Mouse (Mus musculus) cortical plate, adult 2 months (tissue): ENCODE data around the gene Srrm4. TPM values are rescaled to one million over a fixed set of nuclear protein-coding genes. Genes with fewer than 3 reads are reported as not detected.

Source experiments
- H3K27ac ChIP-seq: fragments of 200-500 bp; 2 replicates; pipeline ENCODE4 v1.5.1; 2012; ENCODE audit warnings: low read length, control low read depth, inconsistent platforms; ENCODE audit not compliant: insufficient read depth
- H3K4me1 ChIP-seq: fragments of 200-500 bp; 2 replicates; pipeline ENCODE4 v1.6.1; 2011; ENCODE audit warnings: low read length; ENCODE audit not compliant: control insufficient read depth, insufficient read depth
- H3K4me3 ChIP-seq: fragments of 200-500 bp; 2 replicates; pipeline ENCODE4 v1.5.1; 2011; ENCODE audit warnings: mild to moderate bottlenecking, low read length, control low read depth; ENCODE audit not compliant: insufficient read depth
- CTCF ChIP-seq: fragments of 200-500 bp; IDR thresholded peaks from 2 replicates; pipeline ENCODE4 v1.5.1; 2011; ENCODE audit warnings: mild to moderate bottlenecking, control low read depth, low read length; ENCODE audit not compliant: insufficient read depth; ENCODE audit errors: extremely low read depth
- POLR2A ChIP-seq: fragments of 200-500 bp; IDR thresholded peaks from 2 replicates; pipeline ENCODE4 v1.6.1; 2011; ENCODE audit warnings: mild to moderate bottlenecking, low read length, control low read depth; ENCODE audit not compliant: insufficient read depth; ENCODE audit errors: extremely low read depth
- polyA plus RNA-seq: library from polyadenylated mRNA; depleted of rRNA; stranded (reverse); fragments of >200 nt; gene quantifications from 2 replicates; pipeline ENCODE4 v1.2.3, GENCODE M21; 2012

Srrm4 gene
- polyA plus RNA-seq, 1 experiment = 18.4 TPM

DNA sequence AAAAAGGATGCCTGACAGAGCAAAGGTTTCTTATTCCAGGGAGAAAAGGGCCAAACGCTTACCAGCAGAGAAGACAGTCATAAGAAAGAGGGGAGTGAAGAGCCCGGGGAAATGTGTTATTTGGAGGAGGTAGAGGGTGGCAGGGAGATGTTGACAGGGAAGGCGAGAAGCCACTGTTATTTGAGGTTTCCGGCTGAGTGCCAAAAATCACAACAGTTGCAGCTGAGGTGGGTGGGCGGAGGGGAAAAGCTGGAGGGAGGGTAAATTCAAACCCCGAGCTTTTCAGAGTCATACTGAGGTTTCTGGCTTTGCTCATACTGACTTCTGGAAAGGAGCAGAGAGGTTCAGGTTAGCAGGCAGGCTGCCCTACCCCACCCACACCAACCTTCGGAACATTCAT is 32.5 kb downstream of the Srrm4 start:
- no peak overlapping the region for H3K4me3 ChIP-seq
- peaks cover 4% of the 10 kb centered on the region for H3K4me1 ChIP-seq
- TF ChIP-seq POLR2A (no peak), CTCF (no peak)
- no peak overlapping the region for H3K27ac ChIP-seq

DNA sequence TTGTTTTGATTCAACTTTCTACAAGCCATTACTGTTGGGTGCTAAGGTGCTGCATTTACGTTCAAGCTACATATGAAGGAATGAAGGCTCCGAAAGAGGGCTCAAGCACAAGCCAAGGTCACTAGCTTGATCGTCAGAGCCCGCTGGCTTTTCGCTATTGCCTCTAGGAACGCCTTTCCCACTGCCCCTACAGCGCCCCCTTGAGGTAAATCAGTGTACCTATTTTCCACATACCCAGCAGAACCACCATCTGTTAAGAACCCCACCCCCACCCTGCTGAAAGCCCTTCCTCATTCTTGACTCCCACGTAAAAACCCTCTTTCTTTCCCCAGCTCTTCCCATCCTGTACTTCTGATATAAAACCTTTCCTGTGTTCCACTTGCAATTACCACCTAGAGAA is 35.0 kb downstream of the Srrm4 start:
- peaks cover 4% of the 10 kb centered on the region for H3K4me1 ChIP-seq
- H3K27ac ChIP-seq = no peak overlapping the region
- peak; percentile 34; the same call in 1 of the 2 replicates for TF ChIP-seq CTCF
- TF ChIP-seq POLR2A = no peak
- no peak overlapping the region for H3K4me3 ChIP-seq

DNA sequence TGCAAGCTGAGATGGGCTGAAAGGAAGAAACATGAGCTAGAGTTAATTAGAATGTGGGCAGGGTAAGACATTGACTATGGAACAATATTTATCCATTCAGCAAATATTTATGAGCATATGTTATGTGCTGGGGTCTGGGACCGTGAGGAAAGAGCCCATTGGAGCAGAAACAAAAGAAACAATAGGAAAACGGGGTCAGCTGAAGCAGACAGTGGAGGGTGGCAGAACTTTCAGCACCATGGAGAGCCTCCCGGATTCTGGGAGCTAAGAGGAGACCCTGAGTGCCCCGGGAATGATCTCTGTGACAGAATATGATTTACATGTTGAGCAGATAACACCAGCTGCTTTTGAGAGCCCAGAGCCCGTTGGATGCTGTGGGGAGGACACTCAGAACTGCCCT is 37.7 kb downstream of the Srrm4 start:
- no peak overlapping the region for H3K27ac ChIP-seq
- H3K4me3 ChIP-seq = no peak overlapping the region
- TF ChIP-seq CTCF (no peak), POLR2A (no peak)
- H3K4me1 ChIP-seq = peaks cover 3% of the 10 kb centered on the region

DNA sequence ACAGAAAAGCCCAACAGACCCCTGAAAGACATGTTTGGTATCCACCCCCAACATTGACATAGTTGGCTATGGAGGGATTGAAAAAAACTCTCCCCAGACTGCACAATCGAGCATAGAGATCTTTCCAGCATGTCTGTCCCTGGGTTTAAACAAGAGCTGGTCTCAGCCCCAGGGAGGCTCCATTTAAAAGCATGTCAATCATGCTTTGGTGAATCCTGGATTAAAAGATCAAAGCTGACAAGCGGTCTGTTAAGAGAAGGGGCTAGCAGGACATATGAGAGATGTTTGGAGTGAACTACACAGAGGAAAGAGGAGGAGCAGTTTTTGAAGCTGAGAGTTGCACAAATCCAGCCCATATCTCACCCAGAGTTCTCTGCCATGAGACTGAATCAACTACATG is 38.5 kb downstream of the Srrm4 start:
- H3K4me3 ChIP-seq = no peak overlapping the region
- no peak overlapping the region for H3K27ac ChIP-seq
- TF ChIP-seq POLR2A = no peak
- no peak for TF ChIP-seq CTCF
- H3K4me1 ChIP-seq = peaks cover 3% of the 10 kb centered on the region

DNA sequence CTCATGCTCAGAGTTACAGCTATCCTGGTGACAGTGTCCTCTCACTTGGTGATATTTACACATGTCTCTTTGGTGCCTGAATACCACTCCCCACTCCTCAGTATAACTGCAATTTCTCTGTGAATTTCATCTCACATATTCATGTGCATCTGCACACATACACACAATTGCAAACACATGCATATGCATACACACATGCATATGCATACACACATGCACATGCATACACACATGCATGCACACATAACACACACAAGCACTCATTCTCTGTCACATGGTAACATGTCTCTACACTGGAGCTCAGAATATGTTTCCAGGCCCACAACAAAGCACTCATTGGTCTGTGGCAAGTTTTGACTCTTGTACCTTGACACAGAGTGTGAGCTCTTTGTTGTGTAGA is 39.0 kb downstream of the Srrm4 start:
- TF ChIP-seq CTCF (no peak), POLR2A (no peak)
- Histone ChIP-seq H3K27ac (no peak overlapping the region), H3K4me1 (peaks cover 3% of the 10 kb centered on the region), H3K4me3 (no peak overlapping the region)

DNA sequence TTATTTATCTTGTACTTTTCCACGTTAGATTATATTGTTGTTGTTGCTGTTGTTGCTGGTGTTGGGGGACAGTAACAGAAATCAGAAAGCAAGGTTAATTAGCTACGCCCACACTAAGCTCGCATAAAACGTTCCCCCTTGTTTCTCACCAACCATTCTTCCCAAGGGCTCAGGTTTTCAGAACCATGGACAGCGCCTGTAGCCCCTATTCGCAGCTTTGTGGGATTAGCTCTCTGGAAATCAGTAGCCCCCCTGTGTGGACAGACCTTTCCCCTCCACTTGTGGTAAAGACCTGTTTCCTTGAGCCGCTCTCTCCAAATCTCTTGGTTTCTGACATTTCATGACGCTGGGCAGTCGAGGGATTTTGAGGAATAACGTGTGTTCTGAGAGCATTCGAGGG is 45.9 kb downstream of the Srrm4 start:
- Histone ChIP-seq H3K27ac (no peak overlapping the region), H3K4me3 (no peak overlapping the region), H3K4me1 (no peaks in the 10 kb centered on the region)
- no peak for TF ChIP-seq CTCF
- TF ChIP-seq POLR2A = no peak

DNA sequence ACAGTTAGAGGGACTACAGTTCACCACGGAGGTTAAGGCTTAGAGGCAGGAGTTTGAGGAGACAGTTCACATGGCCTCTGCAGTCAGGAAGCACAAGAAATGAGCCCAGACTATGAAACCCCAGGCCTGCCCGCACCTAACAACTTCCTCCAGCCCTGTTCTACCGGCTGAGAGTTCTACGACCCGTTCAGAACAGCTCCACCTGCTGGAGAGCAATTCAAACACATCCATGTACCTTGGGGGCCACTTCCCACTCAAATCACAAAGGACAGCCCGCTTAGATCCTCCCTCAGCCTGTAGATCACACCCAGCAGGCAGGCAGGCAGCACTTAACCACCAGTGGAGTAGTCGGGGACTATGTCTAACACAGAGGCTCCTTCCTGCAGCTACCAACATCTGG is 49.3 kb downstream of the Srrm4 start:
- Histone ChIP-seq H3K27ac (no peak overlapping the region), H3K4me1 (no peaks in the 10 kb centered on the region), H3K4me3 (no peak overlapping the region)
- no peak for TF ChIP-seq POLR2A
- peak; percentile 15; the same call in 1 of the 2 replicates for TF ChIP-seq CTCF

DNA sequence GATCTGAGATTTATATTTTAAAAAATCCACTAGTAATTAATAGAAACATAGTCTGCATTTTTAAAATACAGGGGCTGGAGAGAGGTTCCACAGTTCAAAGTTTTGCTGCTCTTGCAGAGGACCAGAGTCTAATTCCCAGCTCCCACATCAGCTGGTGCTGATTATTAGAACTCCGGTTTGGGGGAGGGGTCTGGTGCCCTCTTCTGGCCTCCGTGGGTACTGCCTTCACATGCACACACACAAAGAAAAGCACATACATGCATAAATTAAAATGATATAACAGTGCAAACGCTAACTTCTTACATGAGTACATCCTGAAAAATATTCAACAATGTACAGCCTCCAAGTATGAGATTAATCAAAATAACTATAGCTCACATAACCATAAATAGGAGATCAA is 50.5 kb downstream of the Srrm4 start:
- 0 out of 2 replicates have a peak, but pooled peaks have one; percentile 4 for TF ChIP-seq CTCF
- TF ChIP-seq POLR2A = no peak
- Histone ChIP-seq H3K4me1 (no peaks in the 10 kb centered on the region), H3K4me3 (no peak overlapping the region), H3K27ac (no peak overlapping the region)

DNA sequence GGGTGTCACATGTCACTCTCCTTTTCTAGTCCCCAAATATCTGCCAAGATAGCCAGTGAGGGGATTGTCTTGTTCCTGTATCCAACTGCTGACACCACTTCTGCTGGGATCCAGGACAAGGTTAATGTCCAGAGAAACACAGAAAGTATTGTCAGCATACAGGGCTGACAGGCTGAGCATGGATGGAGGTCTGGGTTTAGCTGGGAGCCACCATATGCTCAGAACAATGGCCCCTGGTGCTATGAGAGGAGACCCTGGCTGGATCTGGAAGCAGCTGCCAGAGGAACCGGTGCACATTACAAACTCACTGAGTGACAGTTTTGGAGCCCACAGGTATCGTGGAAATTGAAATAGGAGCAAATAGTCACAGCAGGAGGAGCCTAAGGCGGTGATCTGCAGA is 52.3 kb downstream of the Srrm4 start:
- H3K4me3 ChIP-seq = no peak overlapping the region
- H3K27ac ChIP-seq = no peak overlapping the region
- no peaks in the 10 kb centered on the region for H3K4me1 ChIP-seq
- TF ChIP-seq POLR2A (no peak), CTCF (no peak)

DNA sequence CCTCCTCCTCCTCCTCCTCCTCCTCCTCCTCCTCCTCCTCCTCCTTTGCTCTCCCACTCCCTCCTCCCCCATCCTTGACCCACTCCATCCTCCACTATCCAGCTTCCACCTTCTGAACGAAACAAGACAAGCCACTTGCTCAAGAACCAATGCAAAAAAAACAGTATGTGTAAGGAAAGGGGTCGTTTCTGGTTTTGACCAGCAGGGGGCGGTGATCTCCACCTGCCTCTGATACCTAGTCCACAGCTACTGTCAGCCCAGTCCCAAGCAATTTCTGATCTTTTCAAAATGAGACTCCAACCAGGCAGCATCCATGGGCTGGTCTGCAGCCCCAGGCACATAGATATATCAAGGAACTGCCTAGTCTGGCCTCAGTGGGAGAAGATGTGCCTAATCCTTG is 53.1 kb downstream of the Srrm4 start:
- Histone ChIP-seq H3K27ac (no peak overlapping the region), H3K4me3 (no peak overlapping the region), H3K4me1 (no peaks in the 10 kb centered on the region)
- no peak for TF ChIP-seq POLR2A
- TF ChIP-seq CTCF = 0 out of 2 replicates have a peak, but pooled peaks have one; percentile 14

DNA sequence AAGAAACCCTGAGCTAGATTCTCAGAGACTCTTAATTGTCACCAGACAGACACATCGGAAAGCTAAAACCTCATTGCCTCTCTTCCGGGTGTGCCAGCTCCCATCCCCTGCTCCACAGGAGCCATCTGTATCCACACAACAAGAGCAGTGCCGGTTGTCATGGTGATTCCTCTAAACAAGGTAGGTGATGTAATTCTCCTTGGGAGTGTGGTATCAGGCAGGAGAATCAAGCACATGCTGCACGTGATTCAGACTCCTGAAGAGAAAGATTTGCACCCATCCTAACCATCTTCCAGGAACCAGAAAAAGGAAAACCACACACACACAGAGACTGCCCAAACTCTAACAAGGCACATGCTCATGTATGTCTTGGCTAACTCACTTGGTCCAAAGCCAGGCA is 65.3 kb downstream of the Srrm4 start:
- Histone ChIP-seq H3K4me3 (no peak overlapping the region), H3K27ac (no peak overlapping the region; the same call in 1 of the 2 replicates), H3K4me1 (peaks cover 14% of the 10 kb centered on the region)
- no peak for TF ChIP-seq CTCF
- peak; percentile 16; the same call in 1 of the 2 replicates for TF ChIP-seq POLR2A
